Mouse (Mus musculus) layer of hippocampus, postnatal 25 days (tissue): ENCODE measurements around the gene Copz2. TPM values are rescaled to one million over a fixed set of nuclear protein-coding genes. Genes with fewer than 3 reads are reported as not detected.
"Not testable (repeated sequence)": the region's sequence is repeated elsewhere in the genome, so short reads cannot be mapped to it uniquely, and the experiment has no call there.

Experiments
- DNase-seq, 2 experiments: peaks; one replicate each; pipeline ENCODE4 v3.0.0; 2022; ENCODE audit warnings: mixed read lengths in 2 of 2, low spot score in 1 of 2; ENCODE audit errors: extremely low spot score in 1 of 2
- total RNA-seq, 2 experiments: library from RNA; stranded (reverse); gene quantifications; 2 replicates each; pipeline ENCODE4 v1.2.3; 2021

Copz2 gene
- 1 to 10 TPM; 6.5 to 6.8 TPM for total RNA-seq

DNA sequence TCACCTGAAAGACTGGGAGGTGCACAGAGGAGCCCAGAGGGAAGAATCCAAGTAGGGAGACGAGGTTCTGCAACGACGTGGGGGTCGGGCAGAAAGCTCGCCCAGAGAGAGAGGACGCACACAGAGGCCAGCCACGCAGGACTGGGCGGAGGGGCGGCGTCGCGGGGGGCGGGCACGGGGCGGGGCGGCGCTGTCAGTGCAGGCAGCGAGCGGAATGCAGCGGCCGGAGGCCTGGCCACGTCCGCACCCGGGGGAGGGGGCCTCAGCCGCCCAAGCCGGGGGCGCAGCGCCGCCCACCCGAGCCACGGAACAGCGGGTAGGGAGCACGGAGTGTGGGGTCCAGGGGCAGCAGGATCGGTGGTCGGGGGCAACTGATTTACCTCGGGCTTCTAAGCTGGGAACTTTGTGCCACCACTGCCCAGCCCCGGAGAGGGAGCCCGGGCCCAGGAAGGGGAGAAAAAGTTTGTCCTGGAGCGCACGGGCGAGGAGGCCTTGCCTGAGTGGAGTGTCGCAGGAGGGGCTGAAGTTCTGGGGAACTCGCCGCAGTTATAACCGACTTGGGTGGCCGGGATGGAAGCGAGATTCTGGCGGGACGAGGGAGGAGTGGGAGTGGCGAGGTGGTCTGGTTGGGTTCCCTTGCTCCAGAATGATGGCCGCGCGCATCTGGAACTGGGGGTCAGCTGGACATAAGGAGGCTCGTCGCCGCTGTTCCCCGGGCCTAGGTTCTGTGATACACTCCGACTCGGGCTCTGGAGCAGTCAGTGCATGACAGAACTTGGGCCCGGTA lies at the start of gene Copz2:
Gene Copz2, plus strand, starts transcription at position 190 of the 787 bp plus-strand sequence.
- DNase-seq = no peak

- no peak for DNase-seq
Measured at GRCm38 (mm10) chr11:96805606-96806005, 44.1 kb upstream of the Copz2 start.

- no peak for DNase-seq
Measured at GRCm38 (mm10) chr11:96808066-96808465, 41.6 kb upstream of the Copz2 start.

DNA sequence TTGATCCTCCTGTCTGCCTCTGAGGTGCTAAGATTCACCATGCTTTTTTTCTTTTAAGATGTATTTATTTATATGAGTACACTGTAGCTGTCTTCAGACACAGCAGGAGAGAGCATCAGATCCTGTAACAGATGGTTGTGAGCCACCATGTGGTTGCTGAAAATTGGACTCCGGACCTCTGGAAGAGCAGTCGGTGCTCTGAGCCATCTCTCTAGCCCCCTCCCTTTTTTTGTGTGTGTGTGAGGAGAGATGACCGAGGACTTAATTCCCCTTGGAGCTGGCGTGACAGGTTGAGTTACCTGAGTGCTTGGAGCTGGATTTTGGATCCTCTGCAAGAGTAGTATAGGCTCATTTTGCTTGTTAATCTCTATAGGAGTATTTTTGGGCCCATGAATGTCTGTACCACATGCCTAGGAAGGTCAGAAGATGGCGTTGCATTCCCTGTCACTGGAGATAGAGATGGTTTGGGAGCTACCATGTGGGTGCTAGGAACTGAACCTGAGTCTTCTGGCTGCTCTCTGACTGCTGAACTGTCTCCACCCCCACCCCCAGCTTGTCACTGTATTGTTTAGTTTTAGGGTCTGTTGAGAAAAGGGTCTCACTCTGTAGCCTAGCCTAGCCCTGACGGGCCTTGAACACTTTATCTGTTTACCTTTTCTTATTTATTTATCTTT lies 40.0 kb upstream of the Copz2 start:
- DNase-seq = no peak

GRCm38 (mm10) chr11:96811188-96811587 lies 38.5 kb upstream of the Copz2 start:
- not testable (repeated sequence) for DNase-seq

DNA sequence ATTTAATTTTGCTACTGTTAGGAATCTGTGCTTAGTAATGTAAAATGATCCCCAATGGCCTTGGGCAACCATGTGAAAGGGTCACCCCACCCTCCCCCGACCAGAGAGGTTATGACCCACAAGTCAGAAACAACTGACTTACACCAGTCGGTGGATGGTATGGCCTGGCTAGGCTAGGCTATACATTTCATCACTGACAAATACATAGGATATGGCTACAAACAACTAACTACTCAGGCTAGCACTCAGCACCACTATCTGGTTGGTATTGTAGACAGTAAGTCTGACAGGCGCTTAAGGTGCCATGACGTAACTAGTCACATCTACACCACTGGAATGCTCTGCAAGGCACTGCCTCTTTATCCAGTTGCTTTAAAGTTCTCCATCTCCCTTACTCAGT lies 36.2 kb upstream of the Copz2 start:
- DNase-seq = no peak

GRCm38 (mm10) chr11:96813920-96814319 lies 35.8 kb upstream of the Copz2 start:
- DNase-seq = no peak

DNA sequence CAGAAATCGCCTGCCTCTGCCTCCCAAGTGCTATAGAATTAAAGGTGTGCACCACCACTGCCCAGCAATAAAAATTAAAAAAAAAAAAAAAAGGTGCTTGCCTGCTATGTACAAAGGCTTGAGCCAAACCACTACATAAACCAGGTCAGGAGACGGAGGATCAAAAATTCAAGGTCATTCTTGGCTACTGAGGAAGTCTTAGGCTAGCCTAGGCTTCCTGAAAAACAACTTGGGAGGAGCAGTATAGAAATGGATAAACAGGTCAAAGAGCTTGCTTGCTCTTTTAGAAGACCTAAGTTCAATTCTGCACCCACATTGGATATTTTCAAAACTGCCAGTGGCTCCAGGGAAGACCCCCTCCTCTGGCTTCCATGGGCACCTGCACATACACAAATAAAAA lies 35.2 kb upstream of the Copz2 start:
- DNase-seq = no peak

DNA sequence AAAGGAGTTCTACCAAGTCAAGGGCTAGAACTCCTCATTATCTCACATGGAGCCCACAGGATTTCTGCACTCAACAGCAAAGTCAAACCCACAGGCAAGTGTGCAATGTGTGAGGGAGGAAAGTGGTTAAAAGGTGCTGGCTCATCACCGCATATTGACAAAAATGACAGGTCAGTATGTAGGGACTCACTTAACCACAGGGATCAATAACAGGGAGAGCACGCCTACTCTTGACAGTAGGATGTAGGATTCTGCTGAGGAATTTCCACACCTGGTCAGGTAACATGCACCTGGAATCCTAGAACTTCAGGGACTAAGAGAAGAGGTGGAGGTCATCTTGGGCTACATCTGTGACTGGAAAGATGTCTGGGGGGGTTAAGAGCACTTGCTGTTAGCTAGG lies 33.8 kb upstream of the Copz2 start:
- no peak for DNase-seq

- no peak for DNase-seq
Measured at GRCm38 (mm10) chr11:96816494-96816893, 33.2 kb upstream of the Copz2 start.

- DNase-seq = no peak
Measured at GRCm38 (mm10) chr11:96816979-96817378, 32.7 kb upstream of the Copz2 start.

DNA sequence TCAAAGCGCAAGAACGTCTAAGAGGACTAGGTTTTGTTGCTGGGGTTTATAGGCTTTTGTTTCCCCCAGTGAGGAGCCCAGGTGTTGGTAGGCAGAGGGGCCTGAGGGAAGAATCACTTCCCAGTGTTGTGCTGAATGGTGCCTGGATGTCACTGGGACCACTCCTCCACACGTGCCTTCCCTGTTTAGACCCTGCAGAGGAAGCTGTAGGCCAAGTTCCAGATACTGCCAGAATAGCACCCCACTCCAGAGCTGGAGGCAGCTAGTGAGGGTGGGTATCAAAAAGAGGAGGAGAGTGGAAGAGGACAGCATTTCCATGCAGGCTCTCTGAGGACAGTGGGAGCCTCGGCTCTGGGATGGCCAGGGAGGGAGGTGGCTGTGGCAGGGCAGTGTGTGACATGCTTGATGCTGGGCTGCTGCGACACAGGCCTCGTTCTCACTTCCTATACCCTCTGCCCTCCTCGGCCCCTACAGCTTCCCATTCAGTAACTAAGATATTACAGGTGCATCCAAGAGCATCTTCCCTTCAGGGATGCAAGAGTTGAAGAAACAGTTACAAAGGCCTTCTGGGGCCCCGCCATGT lies 31.5 kb upstream of the Copz2 start:
- no peak for DNase-seq

DNA sequence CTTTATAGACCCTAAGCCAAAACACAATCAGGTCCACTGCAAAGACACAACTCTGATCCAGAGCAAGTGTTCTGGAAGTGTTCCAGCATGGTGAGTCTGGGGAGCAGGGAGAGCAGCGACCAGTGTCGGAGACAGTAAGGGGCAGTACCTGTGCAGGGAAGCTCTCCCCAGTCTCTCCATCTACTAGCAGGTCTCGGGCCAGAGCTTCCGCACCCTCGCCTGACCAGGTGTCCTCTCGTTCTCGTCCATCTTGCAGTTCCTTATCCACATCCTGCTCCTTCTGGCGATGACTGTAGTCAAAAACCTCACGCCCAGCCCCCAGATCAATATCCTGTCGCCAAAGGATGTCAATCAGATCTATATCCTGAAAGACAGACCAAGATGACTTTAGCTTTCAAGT lies 27.7 kb upstream of the Copz2 start:
- no peak for DNase-seq

DNA sequence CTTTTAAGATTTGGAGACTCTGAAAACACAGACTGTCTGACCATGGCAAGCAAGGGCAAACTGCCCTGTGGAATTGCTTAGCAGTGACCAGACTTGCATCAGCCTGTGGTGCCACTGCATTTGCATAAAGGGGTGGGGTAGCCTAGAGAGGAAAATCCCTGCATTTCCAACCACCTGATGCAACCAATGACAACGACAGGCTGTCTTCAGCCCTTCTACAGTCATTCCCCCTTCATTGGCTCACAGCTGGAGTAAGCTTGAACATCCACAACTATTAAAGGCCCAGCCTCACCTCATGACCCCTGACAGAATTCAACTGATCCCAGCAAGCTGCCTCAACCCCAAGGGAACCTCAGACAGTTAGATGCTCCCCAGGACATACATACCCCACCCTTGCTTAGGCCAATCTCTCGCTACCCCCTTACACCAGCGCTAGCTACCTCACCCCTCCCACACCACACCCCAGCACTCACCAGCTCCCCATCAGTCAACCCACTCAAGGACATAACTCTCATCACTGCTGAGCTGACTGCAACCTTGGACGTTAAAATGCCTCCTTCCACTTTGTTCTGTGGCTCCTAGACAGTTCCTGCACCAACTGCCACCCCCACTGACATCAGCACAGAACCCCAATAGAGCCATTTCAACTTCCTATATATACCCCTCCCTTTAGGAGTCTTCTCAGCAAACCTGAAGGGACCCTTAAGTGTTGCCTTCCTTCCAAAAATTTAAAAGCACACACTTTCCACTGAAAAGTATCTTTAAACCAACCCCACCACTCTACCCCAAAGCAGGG lies 26.8 kb upstream of the Copz2 start:
- DNase-seq = no peak

GRCm38 (mm10) chr11:96823471-96823837 lies 26.2 kb upstream of the Copz2 start:
- no peak for DNase-seq

GRCm38 (mm10) chr11:96823880-96824782 lies 25.5 kb upstream of the Copz2 start:
- DNase-seq = peak; percentile 66 to 71

DNA sequence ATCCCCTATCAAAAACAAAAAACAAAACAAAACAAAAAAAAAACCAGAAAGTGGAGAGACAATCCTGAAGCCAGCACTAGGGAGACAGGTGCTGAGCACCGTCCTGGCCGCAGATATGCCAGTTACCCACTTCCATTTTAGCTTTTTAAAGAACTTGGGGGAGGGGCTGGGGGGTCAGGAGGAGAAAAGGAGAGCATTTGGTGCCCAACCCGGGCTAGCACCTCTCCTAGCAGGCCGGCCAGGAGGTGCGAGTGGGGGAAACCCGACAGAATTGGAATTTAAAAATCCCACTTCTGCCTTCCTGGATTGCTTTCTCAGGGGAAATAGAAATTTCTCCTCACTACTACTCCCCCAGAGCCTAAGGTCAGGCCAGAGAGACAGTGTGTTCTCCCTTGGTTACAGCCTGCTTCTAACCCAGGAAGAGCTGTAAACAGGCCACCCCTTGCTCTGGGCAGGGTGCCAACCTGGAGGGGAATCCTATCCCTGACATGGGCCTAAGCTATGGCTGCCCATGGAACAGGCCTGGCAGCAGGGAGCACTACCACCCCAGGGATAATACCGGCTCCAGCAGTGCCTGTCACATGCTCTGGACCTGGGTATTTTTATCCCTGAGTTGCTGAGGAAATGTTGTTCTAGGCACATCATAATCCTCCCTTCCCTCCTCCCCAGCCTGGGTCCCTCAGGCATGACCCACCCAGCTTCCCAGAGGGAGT lies 24.7 kb upstream of the Copz2 start:
- no peak for DNase-seq

DNA sequence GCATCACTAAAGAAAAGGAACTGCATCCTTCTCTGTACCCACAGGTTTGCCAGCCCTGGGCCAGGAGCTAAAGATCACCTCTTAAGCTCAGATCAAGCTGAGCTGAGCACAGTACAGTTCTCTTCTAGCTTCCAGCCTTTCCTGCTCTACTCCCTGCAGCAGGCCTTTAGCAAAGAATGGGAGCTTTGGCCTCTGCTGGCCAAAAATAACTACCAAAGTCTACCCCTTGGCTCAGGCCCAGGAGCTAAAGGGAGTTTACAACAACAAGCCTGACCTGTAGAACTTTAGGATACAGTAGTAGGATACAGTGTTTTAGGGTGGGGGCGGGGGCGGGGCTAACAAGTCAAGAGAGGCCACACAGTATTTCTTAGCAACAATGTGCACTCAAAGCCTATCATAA lies 23.2 kb upstream of the Copz2 start:
- no peak for DNase-seq

DNA sequence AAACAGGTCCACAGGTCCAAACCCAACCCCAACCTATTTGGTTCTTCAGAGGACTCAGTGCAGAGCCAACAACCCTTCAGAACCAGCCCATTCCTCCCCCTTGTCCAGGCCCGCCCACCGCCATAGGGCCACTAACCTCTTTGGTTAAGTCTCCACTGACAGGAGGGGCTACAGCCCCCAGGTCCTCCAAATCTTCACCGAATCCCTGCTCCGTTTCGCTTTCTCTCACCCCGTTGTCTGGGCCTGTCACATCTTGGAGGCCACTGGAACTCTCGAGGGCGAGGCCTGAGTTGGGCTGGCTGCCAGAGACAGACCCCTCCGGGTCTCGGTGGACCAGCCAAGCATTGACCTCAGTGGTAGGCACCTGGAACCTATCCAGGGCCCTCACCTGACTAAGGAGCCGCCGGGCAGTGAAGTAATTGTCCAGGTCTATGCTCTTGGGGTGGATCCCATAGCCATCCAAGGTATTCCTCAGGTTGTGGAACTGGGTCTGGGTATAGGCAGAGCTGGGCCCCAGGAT lies 22.5 kb upstream of the Copz2 start:
- DNase-seq = no peak
